Mouse (Mus musculus) forebrain, embryonic 10.5 days (tissue): ENCODE results near the gene A030003K21Rik. TPM values are rescaled to one million over a fixed set of nuclear protein-coding genes. Genes with fewer than 3 reads are reported as not detected.
"Not testable (repeated sequence)": the region's sequence is repeated elsewhere in the genome, so short reads cannot be mapped to it uniquely, and the experiment has no call there.

Experiments
- DNase-seq: peaks from one replicate; pipeline ENCODE4 v3.0.0-alpha.2; 2017; ENCODE audit warnings: low spot score; ENCODE audit errors: extremely low spot score
- H3K27ac ChIP-seq: fragments of 300-500 bp; sonication (generic); 2 replicates; pipeline ENCODE4 v1.5.1; 2016; ENCODE audit warnings: mild to moderate bottlenecking
- H3K27me3 ChIP-seq: fragments of 300-500 bp; sonication (generic); 2 replicates; pipeline ENCODE4 v1.6.1; 2016; ENCODE audit warnings: mild to moderate bottlenecking; ENCODE audit not compliant: poor library complexity, severe bottlenecking
- H3K36me3 ChIP-seq: fragments of 300-500 bp; sonication (generic); replicated peaks from 2 replicates; pipeline ENCODE4 v1.6.1; 2016; ENCODE audit warnings: mild to moderate bottlenecking, moderate library complexity
- H3K4me1 ChIP-seq: fragments of 300-500 bp; sonication (generic); 2 replicates; pipeline ENCODE4 v1.6.1; 2016
- H3K4me3 ChIP-seq: fragments of 300-500 bp; sonication (generic); 2 replicates; pipeline ENCODE4 v1.5.1; 2016; ENCODE audit warnings: mild to moderate bottlenecking, moderate library complexity
- H3K9me3 ChIP-seq: fragments of 300-500 bp; sonication (generic); 2 replicates; pipeline ENCODE4 v1.6.1; 2016; ENCODE audit warnings: mild to moderate bottlenecking, moderate library complexity
- WGBS: fragments of 180-500 bp; shearing (Covaris S2); methylation state at CpG from one replicate; pipeline ENCODE4 v1.1.7; 2016; 5-methylcytosine and 5-hydroxymethylcytosine counted together
- polyA plus RNA-seq: library from polyadenylated mRNA; unstranded; fragments of >200 nt; fragmentation: Nextera tagmentation; extraction: Ambion mirVana; gene quantifications from 2 replicates; pipeline ENCODE4 v1.2.1, GENCODE M21; 2016

A030003K21Rik gene
- not detected in 2 replicates for polyA plus RNA-seq

GRCm38 (mm10) chr1:82943295-82943694, at the start of gene A030003K21Rik:
Gene A030003K21Rik, minus strand, starts transcription at chr1:82943388.
- H3K4me3 ChIP-seq, DNase-seq, H3K36me3 ChIP-seq, H3K27me3 ChIP-seq, H3K4me1 ChIP-seq, H3K27ac ChIP-seq: not testable (repeated sequence)
- no CpG with 5 or more reads among the region's 6 CpGs for WGBS
- H3K9me3 ChIP-seq: peaks cover 22% of the 10 kb centered on the region

- WGBS: 90% methylated on average over 6 of the region's 6 CpGs
- H3K4me1 ChIP-seq: no peaks in the 10 kb centered on the region
- H3K4me3 ChIP-seq: no peak overlapping the region
- H3K27ac ChIP-seq: no peak overlapping the region
- H3K36me3 ChIP-seq: no peaks in the 10 kb centered on the region
- DNase-seq: no peak
- no peaks in the 10 kb centered on the region for H3K9me3 ChIP-seq
- H3K27me3 ChIP-seq: no peaks in the 10 kb centered on the region
Observed at GRCm38 (mm10) chr1:82992093-82992492, 48.9 kb upstream of the A030003K21Rik start.

- 85% methylated on average over 3 of the region's 3 CpGs for WGBS
- Histone ChIP-seq H3K27ac (no peak overlapping the region), H3K36me3 (no peaks in the 10 kb centered on the region), H3K4me3 (no peak overlapping the region), H3K9me3 (no peaks in the 10 kb centered on the region), H3K27me3 (no peaks in the 10 kb centered on the region), H3K4me1 (no peaks in the 10 kb centered on the region)
- DNase-seq: no peak
Observed at GRCm38 (mm10) chr1:82991596-82991995, 48.4 kb upstream of the A030003K21Rik start.

GRCm38 (mm10) chr1:82991062-82991461, 47.9 kb upstream of the A030003K21Rik start:
- Histone ChIP-seq H3K4me1 (no peaks in the 10 kb centered on the region), H3K9me3 (no peaks in the 10 kb centered on the region), H3K27me3 (no peaks in the 10 kb centered on the region), H3K27ac (no peak overlapping the region), H3K36me3 (no peaks in the 10 kb centered on the region), H3K4me3 (no peak overlapping the region)
- 88% methylated on average over 4 of the region's 4 CpGs for WGBS
- no peak for DNase-seq

GRCm38 (mm10) chr1:82987530-82988198, 44.5 kb upstream of the A030003K21Rik start:
- peaks cover 6% of the 10 kb centered on the region; the same call in 1 of the 2 replicates for H3K9me3 ChIP-seq
- WGBS: 48% methylated on average over 4 of the region's 4 CpGs
- no peak overlapping the region for H3K27ac ChIP-seq
- H3K4me3 ChIP-seq: no peak overlapping the region
- no peaks in the 10 kb centered on the region for H3K4me1 ChIP-seq
- no peaks in the 10 kb centered on the region for H3K27me3 ChIP-seq
- no peak for DNase-seq
- no peaks in the 10 kb centered on the region for H3K36me3 ChIP-seq

GRCm38 (mm10) chr1:82986738-82987137, 43.5 kb upstream of the A030003K21Rik start:
- no peaks in the 10 kb centered on the region for H3K4me1 ChIP-seq
- no peak overlapping the region for H3K4me3 ChIP-seq
- 93% methylated on average over 6 of the region's 6 CpGs for WGBS
- no peaks in the 10 kb centered on the region for H3K27me3 ChIP-seq
- DNase-seq: no peak
- H3K9me3 ChIP-seq: peaks cover 6% of the 10 kb centered on the region; the same call in 1 of the 2 replicates
- H3K36me3 ChIP-seq: no peaks in the 10 kb centered on the region
- H3K27ac ChIP-seq: no peak overlapping the region

GRCm38 (mm10) chr1:82977840-82978239, 34.7 kb upstream of the A030003K21Rik start:
- no peak for DNase-seq
- no peaks in the 10 kb centered on the region for H3K9me3 ChIP-seq
- no peaks in the 10 kb centered on the region for H3K4me1 ChIP-seq
- no peaks in the 10 kb centered on the region for H3K36me3 ChIP-seq
- no peak overlapping the region for H3K27ac ChIP-seq
- H3K4me3 ChIP-seq: no peak overlapping the region
- no peaks in the 10 kb centered on the region for H3K27me3 ChIP-seq

- no peak overlapping the region for H3K27ac ChIP-seq
- H3K4me1 ChIP-seq: no peaks in the 10 kb centered on the region
- no peak for DNase-seq
- H3K27me3 ChIP-seq: no peaks in the 10 kb centered on the region
- H3K36me3 ChIP-seq: no peaks in the 10 kb centered on the region
- no peak overlapping the region for H3K4me3 ChIP-seq
- WGBS: 82% methylated on average over 5 of the region's 5 CpGs
- H3K9me3 ChIP-seq: no peaks in the 10 kb centered on the region
Observed at GRCm38 (mm10) chr1:82975750-82976149, 32.6 kb upstream of the A030003K21Rik start.

GRCm38 (mm10) chr1:82974342-82974741, 31.2 kb upstream of the A030003K21Rik start:
- H3K36me3 ChIP-seq: no peaks in the 10 kb centered on the region
- H3K27ac ChIP-seq: no peak overlapping the region
- 93% methylated on average over 9 of the region's 9 CpGs for WGBS
- no peaks in the 10 kb centered on the region for H3K9me3 ChIP-seq
- H3K4me3 ChIP-seq: no peak overlapping the region
- no peak for DNase-seq
- no peaks in the 10 kb centered on the region for H3K27me3 ChIP-seq
- no peaks in the 10 kb centered on the region for H3K4me1 ChIP-seq

GRCm38 (mm10) chr1:82973901-82974300, 30.7 kb upstream of the A030003K21Rik start:
- H3K4me1 ChIP-seq: no peaks in the 10 kb centered on the region
- no peak for DNase-seq
- no peaks in the 10 kb centered on the region for H3K36me3 ChIP-seq
- no peak overlapping the region for H3K4me3 ChIP-seq
- no peak overlapping the region for H3K27ac ChIP-seq
- 83% methylated on average over 6 of the region's 6 CpGs for WGBS
- no peaks in the 10 kb centered on the region for H3K27me3 ChIP-seq
- H3K9me3 ChIP-seq: no peaks in the 10 kb centered on the region

GRCm38 (mm10) chr1:82973244-82973643, 30.1 kb upstream of the A030003K21Rik start:
- Histone ChIP-seq H3K27ac (no peak overlapping the region), H3K27me3 (no peaks in the 10 kb centered on the region), H3K36me3 (no peaks in the 10 kb centered on the region), H3K4me3 (no peak overlapping the region), H3K9me3 (no peaks in the 10 kb centered on the region), H3K4me1 (no peaks in the 10 kb centered on the region)
- DNase-seq: no peak
- 85% methylated on average over 1 of the region's 1 CpGs for WGBS

GRCm38 (mm10) chr1:82972046-82972445, 28.9 kb upstream of the A030003K21Rik start:
- Histone ChIP-seq H3K4me3 (no peak overlapping the region), H3K27ac (no peak overlapping the region), H3K27me3 (no peaks in the 10 kb centered on the region), H3K4me1 (no peaks in the 10 kb centered on the region), H3K36me3 (no peaks in the 10 kb centered on the region), H3K9me3 (no peaks in the 10 kb centered on the region)
- no peak for DNase-seq
- 59% methylated on average over 4 of the region's 4 CpGs for WGBS

- Histone ChIP-seq H3K27me3 (no peaks in the 10 kb centered on the region), H3K36me3 (no peaks in the 10 kb centered on the region), H3K4me1 (no peaks in the 10 kb centered on the region), H3K27ac (no peak overlapping the region), H3K4me3 (no peak overlapping the region), H3K9me3 (no peaks in the 10 kb centered on the region)
- no peak for DNase-seq
- WGBS: 81% methylated on average over 3 of the region's 3 CpGs
Observed at GRCm38 (mm10) chr1:82966413-82966812, 23.2 kb upstream of the A030003K21Rik start.
